Mouse (Mus musculus): ENCODE data around the gene Zfp692.
A peak's percentile ranks its signal among the peaks of the same experiment; 100 is the strongest.

GRCm38 (mm10) chr11:58301837-58302754 is 4.8 kb upstream of the Zfp692 start:
- TF ChIP-seq POLR2A (IDR thresholded peaks at IDR 0.05; ENCODE audit: borderline replicate concordance, low read depth, low read length) (no peak), CTCF (IDR thresholded peaks at IDR 0.05; ENCODE audit: low read depth, low read length) (peak; percentile 54)
